Comparison of ENCODE assay signal across 27 mouse cellular contexts in genomic region chr3:101181958-101182357, GRCm38 (mm10).
A peak's percentile ranks its signal among the peaks of the same experiment; 100 is the strongest.
DNase-seq lines count a peak whose midpoint lies in the region; ATAC-seq and TF ChIP-seq lines count a peak whose summit lies in the region.
"Had no signal": no experiment of that assay in that cellular context is flagged by ENCODE, and none has a peak within 500 bp of the region (broad histone marks: within the 10 kb centered on the region; RNA-seq: fewer than 3 reads in every experiment).

No protein-coding gene starts in this region.

- H3K79me2 ChIP-seq in heart, adult 2 months (replicated peaks; ENCODE audit: control insufficient read depth, insufficient read depth, low read length): no peaks in the 10 kb centered on the region

- H3K9ac ChIP-seq in heart, adult 2 months (ENCODE audit: low read depth, low read length): no peak overlapping the region
- H3K9ac ChIP-seq in heart, embryonic 12.5 days: no peak overlapping the region
- H3K9ac ChIP-seq in heart, embryonic 15.5 days: no peak overlapping the region
- H3K9ac ChIP-seq: embryonic facial prominence, embryonic 13.5 days; forebrain, embryonic 12.5 days; forebrain, embryonic 15.5 days; hindbrain, embryonic 12.5 days; intestine, embryonic 15.5 days had no signal

- TF ChIP-seq CTCF in heart, adult 2 months (IDR thresholded peaks at IDR 0.05): 0 out of 2 replicates have a peak, but pooled peaks have one; percentile 5

- no peak; the same call in 1 of the 2 replicates for ATAC-seq in heart, embryonic 12.5 days (ENCODE audit: insufficient number of reproducible peaks, low FRiP score)
- ATAC-seq in heart, embryonic 15.5 days (replicated peaks; ENCODE audit: insufficient number of reproducible peaks, insufficient read depth, low FRiP score, low read depth): no peak; the same call in 1 of the 2 replicates
- ATAC-seq: activated CD4-positive, CD25-positive, alpha-beta regulatory T cell, adult 4 months; forebrain, embryonic 15.5 days; hindbrain, embryonic 16.5 days; intestine, embryonic 15.5 days had no signal

- TF ChIP-seq POLR2A in heart, adult 2 months (IDR thresholded peaks at IDR 0.05; ENCODE audit: insufficient read depth, low read depth, low read length): no peak

- H3K4me2 ChIP-seq in heart, embryonic 12.5 days: peak overlapping the region; percentile 35; the same call in 1 of the 2 replicates
- H3K4me2 ChIP-seq in heart, embryonic 15.5 days: peak overlapping the region; percentile 33
- H3K4me2 ChIP-seq: embryonic facial prominence, embryonic 13.5 days; forebrain, embryonic 12.5 days; forebrain, embryonic 15.5 days; hindbrain, embryonic 12.5 days; intestine, embryonic 15.5 days had no signal

- H3K27ac ChIP-seq in heart, adult 2 months: no peak overlapping the region
- peak overlapping the region; percentile 10 for H3K27ac ChIP-seq in heart, embryonic 12.5 days (ENCODE audit: poor library complexity, severe bottlenecking)
- H3K27ac ChIP-seq in heart, embryonic 15.5 days: peak overlapping the region; percentile 46; the same call in 1 of the 2 replicates
- H3K27ac ChIP-seq: embryonic facial prominence, embryonic 10.5 days; embryonic facial prominence, embryonic 13.5 days; forebrain, embryonic 12.5 days; forebrain, embryonic 15.5 days; hindbrain, embryonic 12.5 days; intestine, embryonic 15.5 days had no signal

- intact Hi-C loops in heart, adult 2 months (cut with DNase I): no loop called here
- intact Hi-C loops in heart, postnatal 14 days (cut with DNase I): no loop called here
- intact Hi-C loops in heart, postnatal 10 days (cut with DNase I): no loop called here

- H3K9me3 ChIP-seq in heart, embryonic 12.5 days (replicated peaks): peaks cover 19% of the 10 kb centered on the region; the same call in 1 of the 2 replicates
- H3K9me3 ChIP-seq in heart, embryonic 15.5 days (replicated peaks): no peaks in the 10 kb centered on the region; the same call in 1 of the 2 replicates
- H3K9me3 ChIP-seq: forebrain, embryonic 12.5 days; forebrain, embryonic 15.5 days; intestine, embryonic 15.5 days had no signal

- WGBS in heart, adult 2 months: 49% methylated on average over 11 of the region's 11 CpGs
- 39% methylated on average over 11 of the region's 11 CpGs for WGBS in heart, embryonic 12.5 days
- WGBS in heart, embryonic 15.5 days: 43% methylated on average over 11 of the region's 11 CpGs

- H3K4me1 ChIP-seq in heart, adult 2 months (ENCODE audit: control insufficient read depth, insufficient read depth, low read length): no peaks in the 10 kb centered on the region
- peaks cover 12% of the 10 kb centered on the region for H3K4me1 ChIP-seq in heart, embryonic 12.5 days (replicated peaks)
- 0 out of 2 replicates have a peak, but pooled peaks cover 5% of the 10 kb centered on the region for H3K4me1 ChIP-seq in heart, embryonic 15.5 days (replicated peaks)
- H3K4me1 ChIP-seq: embryonic facial prominence, embryonic 10.5 days; embryonic facial prominence, embryonic 13.5 days; forebrain, embryonic 12.5 days; forebrain, embryonic 15.5 days; hindbrain, embryonic 12.5 days; intestine, embryonic 15.5 days had no signal

- H3K27me3 ChIP-seq in heart, adult 2 months (ENCODE audit: control insufficient read depth, insufficient read depth, low read length): no peaks in the 10 kb centered on the region
- H3K27me3 ChIP-seq in heart, embryonic 12.5 days (replicated peaks): no peaks in the 10 kb centered on the region
- no peaks in the 10 kb centered on the region for H3K27me3 ChIP-seq in heart, embryonic 15.5 days
- H3K27me3 ChIP-seq: embryonic facial prominence, embryonic 13.5 days; forebrain, embryonic 12.5 days; forebrain, embryonic 15.5 days; hindbrain, embryonic 12.5 days; intestine, embryonic 15.5 days had no signal

- no peak for TF ChIP-seq EP300 in heart, adult 2 months (IDR thresholded peaks at IDR 0.05; ENCODE audit: insufficient read depth, low read depth, low read length)

- no peak for DNase-seq in heart, adult 2 months
- DNase-seq in heart, postnatal 14 days: no peak
- no peak for DNase-seq in heart, adult 9 months (ENCODE audit: low spot score in 2 of 2)
- DNase-seq in heart, postnatal 10 days: peak; percentile 22
- DNase-seq in kidney, postnatal 4 days: no peak
- DNase-seq in urinary bladder, adult 2 months (ENCODE audit: low spot score): no peak
- DNase-seq: adrenal gland, adult 8-10 months; adrenal gland, postnatal 25 days; cerebellum, adult 11-12 months; cerebellum, adult 8-10 months; cerebellum, postnatal 10 days; cerebellum, postnatal 36 days; embryo, embryonic 11 days; gastrocnemius, postnatal 25 days; kidney, adult 11 months; kidney, adult 8-10 months had no signal

- H3K36me3 ChIP-seq in heart, adult 2 months (ENCODE audit: control insufficient read depth, insufficient read depth, low read length): no peaks in the 10 kb centered on the region
- no peaks in the 10 kb centered on the region for H3K36me3 ChIP-seq in heart, embryonic 12.5 days
- H3K36me3 ChIP-seq in heart, embryonic 15.5 days: no peaks in the 10 kb centered on the region
- H3K36me3 ChIP-seq: embryonic facial prominence, embryonic 10.5 days; embryonic facial prominence, embryonic 13.5 days; forebrain, embryonic 12.5 days; forebrain, embryonic 15.5 days; hindbrain, embryonic 12.5 days; intestine, embryonic 15.5 days had no signal

- no peak overlapping the region for H3K4me3 ChIP-seq in heart, adult 2 months
- H3K4me3 ChIP-seq in heart, embryonic 12.5 days: no peak overlapping the region
- no peak overlapping the region for H3K4me3 ChIP-seq in heart, embryonic 15.5 days
- H3K4me3 ChIP-seq: embryonic facial prominence, embryonic 10.5 days; embryonic facial prominence, embryonic 13.5 days; erythroblast, embryonic 14.5 days; forebrain, embryonic 12.5 days; forebrain, embryonic 15.5 days; hindbrain, embryonic 12.5 days; intestine, embryonic 15.5 days had no signal

Comparison
In these comparisons a context has a peak if more than half of its experiments do, and no peak if none do; other contexts are left out.
1. DNase-seq: peak in heart, postnatal 10 days (2 of 2); none in heart, adult 2 months (0 of 2), heart, postnatal 14 days (0 of 2), heart, adult 9 months (0 of 2), kidney, postnatal 4 days (0 of 2) and urinary bladder, adult 2 months (single experiment).